Mouse (Mus musculus): Measurements from ENCODE around the gene Rps6kb2. TPM values are rescaled to one million over a fixed set of nuclear protein-coding genes. Genes with fewer than 3 reads are reported as not detected.

Gene Rps6kb2
- polyA plus RNA-seq, 1 experiment from 2014 or later = 51.6 TPM

GRCm38 (mm10) chr19:4191528-4192250, 28.5 kb upstream of the Rps6kb2 start, which contains the start of gene Ppp1ca:
TSS of gene Ppp1ca (plus strand) at chr19:4192065.
- Histone ChIP-seq H3K27ac (ENCODE audit: low read length) (peak within 1 kb of the TSS; percentile 94), H3K9me3 (ENCODE audit: control insufficient read depth, low read length) (no peaks in the 10 kb centered on the region), H3K9ac (ENCODE audit: low read length) (peak within 1 kb of the TSS; percentile 99), H3K4me1 (replicated peaks; ENCODE audit: control insufficient read depth, insufficient read depth, low read length) (peaks cover 16% of the 10 kb centered on the region), H3K27me3 (ENCODE audit: control insufficient read depth, insufficient read depth, low read depth, low read length) (no peaks in the 10 kb centered on the region), H3K36me3 (ENCODE audit: control insufficient read depth, insufficient read depth, low read length) (peaks cover 27% of the 10 kb centered on the region), H3K4me3 (ENCODE audit: low read length) (peak within 1 kb of the TSS; percentile 88), H3K4me2 (ENCODE audit: low read depth, low read length) (peak within 1 kb of the TSS; percentile 73)
- WGBS = 4% methylated on average over 25 of the region's 47 CpGs
- ATAC-seq (ENCODE audit: low read depth) = peak; percentile 95

- Histone ChIP-seq H3K4me1 (replicated peaks; ENCODE audit: control insufficient read depth, insufficient read depth, low read length) (peaks cover 16% of the 10 kb centered on the region), H3K36me3 (ENCODE audit: control insufficient read depth, insufficient read depth, low read length) (peaks cover 21% of the 10 kb centered on the region), H3K4me2 (ENCODE audit: low read depth, low read length) (peak within 1 kb of the TSS; percentile 73), H3K9me3 (ENCODE audit: control insufficient read depth, low read length) (no peaks in the 10 kb centered on the region), H3K27ac (ENCODE audit: low read length) (peak within 1 kb of the TSS; percentile 94), H3K27me3 (ENCODE audit: control insufficient read depth, insufficient read depth, low read depth, low read length) (no peaks in the 10 kb centered on the region), H3K4me3 (ENCODE audit: low read length) (peak within 1 kb of the TSS; percentile 88), H3K9ac (ENCODE audit: low read length) (peak within 1 kb of the TSS; percentile 99)
- 47% methylated on average over 4 of the region's 4 CpGs for WGBS
- ATAC-seq (ENCODE audit: low read depth) = no peak
Measured at GRCm38 (mm10) chr19:4190831-4191334, 27.7 kb upstream of the Rps6kb2 start, which contains the start of gene Tbc1d10c. TSS of gene Tbc1d10c (minus strand) at chr19:4191284.

GRCm38 (mm10) chr19:4189051-4189620, 26.0 kb upstream of the Rps6kb2 start:
- Histone ChIP-seq H3K4me1 (replicated peaks; ENCODE audit: control insufficient read depth, insufficient read depth, low read length) (peaks cover 19% of the 10 kb centered on the region), H3K4me3 (ENCODE audit: low read length) (no peak overlapping the region), H3K27ac (ENCODE audit: low read length) (no peak overlapping the region), H3K36me3 (ENCODE audit: control insufficient read depth, insufficient read depth, low read length) (peaks cover 8% of the 10 kb centered on the region), H3K9ac (ENCODE audit: low read length) (no peak overlapping the region), H3K27me3 (ENCODE audit: control insufficient read depth, insufficient read depth, low read depth, low read length) (no peaks in the 10 kb centered on the region), H3K4me2 (ENCODE audit: low read depth, low read length) (no peak overlapping the region), H3K9me3 (ENCODE audit: control insufficient read depth, low read length) (no peaks in the 10 kb centered on the region)
- WGBS = 85% methylated on average over 12 of the region's 12 CpGs
- ATAC-seq (ENCODE audit: low read depth) = no peak

DNA sequence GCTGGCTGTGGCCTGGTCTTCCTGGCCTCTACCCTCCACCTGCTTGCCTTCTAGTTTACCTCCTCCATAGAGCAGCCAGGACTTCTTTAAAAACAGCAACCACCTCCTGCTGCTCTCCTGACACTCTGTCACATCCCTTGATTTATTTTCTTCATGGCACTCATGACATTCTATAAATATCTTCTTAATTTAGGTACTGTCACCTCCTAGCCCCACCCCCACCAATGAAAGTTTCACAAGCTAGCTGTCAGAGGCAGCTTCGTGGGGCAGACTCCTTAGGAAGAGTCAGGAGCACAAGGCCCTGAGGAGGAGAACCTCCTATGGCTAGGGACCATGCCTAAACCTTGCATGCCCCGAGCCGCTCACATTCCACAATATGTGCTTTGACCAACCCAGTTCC, 24.1 kb upstream of the Rps6kb2 start:
- Histone ChIP-seq H3K36me3 (ENCODE audit: control insufficient read depth, insufficient read depth, low read length) (no peaks in the 10 kb centered on the region), H3K4me1 (replicated peaks; ENCODE audit: control insufficient read depth, insufficient read depth, low read length) (peaks cover 8% of the 10 kb centered on the region), H3K27ac (ENCODE audit: low read length) (no peak overlapping the region), H3K4me2 (ENCODE audit: low read depth, low read length) (no peak overlapping the region), H3K9me3 (ENCODE audit: control insufficient read depth, low read length) (no peaks in the 10 kb centered on the region), H3K27me3 (ENCODE audit: control insufficient read depth, insufficient read depth, low read depth, low read length) (no peaks in the 10 kb centered on the region), H3K9ac (ENCODE audit: low read length) (no peak overlapping the region), H3K4me3 (ENCODE audit: low read length) (no peak overlapping the region)
- ATAC-seq (ENCODE audit: low read depth) = no peak
- 68% methylated on average over 3 of the region's 3 CpGs for WGBS

- Histone ChIP-seq H3K27me3 (ENCODE audit: control insufficient read depth, insufficient read depth, low read depth, low read length) (no peaks in the 10 kb centered on the region), H3K36me3 (ENCODE audit: control insufficient read depth, insufficient read depth, low read length) (no peaks in the 10 kb centered on the region), H3K27ac (ENCODE audit: low read length) (peak overlapping the region; percentile 64; the same call in 1 of the 2 replicates), H3K4me3 (ENCODE audit: low read length) (no peak overlapping the region), H3K9me3 (ENCODE audit: control insufficient read depth, low read length) (no peaks in the 10 kb centered on the region), H3K9ac (ENCODE audit: low read length) (peak overlapping the region; percentile 30; the same call in 1 of the 2 replicates), H3K4me1 (replicated peaks; ENCODE audit: control insufficient read depth, insufficient read depth, low read length) (peaks cover 7% of the 10 kb centered on the region), H3K4me2 (ENCODE audit: low read depth, low read length) (no peak overlapping the region)
- ATAC-seq (ENCODE audit: low read depth) = peak; percentile 31; the same call in 1 of the 2 replicates
- WGBS = 42% methylated on average over 15 of the region's 15 CpGs
Measured at GRCm38 (mm10) chr19:4184976-4185975, 22.1 kb upstream of the Rps6kb2 start.

DNA sequence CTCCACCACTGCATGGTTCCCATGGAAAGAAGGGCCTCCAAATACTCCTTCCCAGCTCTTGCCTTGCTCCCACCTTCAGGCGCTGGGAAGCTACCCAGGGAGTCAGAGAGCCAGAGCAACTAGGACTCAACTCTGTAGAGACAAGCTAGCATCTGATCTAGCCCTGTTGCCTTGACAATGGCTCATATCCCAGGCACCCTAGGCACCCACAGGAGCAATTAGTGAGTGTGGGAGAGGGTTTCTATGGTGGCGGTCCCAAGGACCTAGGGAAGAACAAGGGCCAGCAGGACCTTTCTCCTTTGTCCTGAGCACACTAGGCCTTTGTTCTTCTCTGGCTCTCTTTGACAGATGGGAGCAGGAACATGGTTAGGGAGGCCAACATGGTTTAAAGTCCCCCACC, 20.5 kb upstream of the Rps6kb2 start:
- Histone ChIP-seq H3K27me3 (ENCODE audit: control insufficient read depth, insufficient read depth, low read depth, low read length) (no peaks in the 10 kb centered on the region), H3K9me3 (ENCODE audit: control insufficient read depth, low read length) (no peaks in the 10 kb centered on the region), H3K36me3 (ENCODE audit: control insufficient read depth, insufficient read depth, low read length) (no peaks in the 10 kb centered on the region), H3K27ac (ENCODE audit: low read length) (0 out of 2 replicates have a peak overlapping the region, but pooled peaks have one; percentile 16), H3K4me1 (replicated peaks; ENCODE audit: control insufficient read depth, insufficient read depth, low read length) (peaks cover 7% of the 10 kb centered on the region), H3K9ac (ENCODE audit: low read length) (no peak overlapping the region), H3K4me3 (ENCODE audit: low read length) (no peak overlapping the region), H3K4me2 (ENCODE audit: low read depth, low read length) (no peak overlapping the region)
- ATAC-seq (ENCODE audit: low read depth) = no peak
- WGBS = 80% methylated on average over 2 of the region's 2 CpGs

- H3K27me3 ChIP-seq (ENCODE audit: control insufficient read depth, insufficient read depth, low read depth, low read length) = no peaks in the 10 kb centered on the region
- H3K4me3 ChIP-seq (ENCODE audit: low read length) = no peak overlapping the region
- no peak overlapping the region for H3K9ac ChIP-seq (ENCODE audit: low read length)
- no peak overlapping the region for H3K27ac ChIP-seq (ENCODE audit: low read length)
- no peaks in the 10 kb centered on the region for H3K9me3 ChIP-seq (ENCODE audit: control insufficient read depth, low read length)
- no peaks in the 10 kb centered on the region for H3K36me3 ChIP-seq (ENCODE audit: control insufficient read depth, insufficient read depth, low read length)
- WGBS = 38% methylated on average over 3 of the region's 3 CpGs
- ATAC-seq (ENCODE audit: low read depth) = peak; percentile 58; the same call in 1 of the 2 replicates
- no peak overlapping the region for H3K4me2 ChIP-seq (ENCODE audit: low read depth, low read length)
- H3K4me1 ChIP-seq (replicated peaks; ENCODE audit: control insufficient read depth, insufficient read depth, low read length) = peaks cover 7% of the 10 kb centered on the region
Measured at GRCm38 (mm10) chr19:4181892-4182291, 18.7 kb upstream of the Rps6kb2 start.

DNA sequence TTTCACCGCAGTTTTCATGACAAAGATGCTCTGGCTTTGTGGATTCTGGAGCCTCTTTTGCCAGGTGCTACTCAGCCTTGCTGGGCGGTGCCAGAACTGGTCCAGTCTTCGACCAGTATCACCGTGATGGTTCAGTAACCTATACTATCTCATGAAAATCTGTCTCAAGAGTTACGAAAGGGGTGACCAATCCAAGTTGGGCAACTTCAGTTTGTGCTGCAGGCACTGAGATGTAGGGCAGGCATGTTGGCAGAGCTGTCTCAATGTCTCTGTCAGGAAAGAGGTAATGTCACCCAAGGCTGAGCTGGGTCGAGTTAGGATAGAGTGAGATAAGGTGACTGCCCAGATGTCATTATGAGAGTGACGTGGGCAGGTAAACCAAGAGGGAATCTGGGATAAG, 17.3 kb upstream of the Rps6kb2 start:
- no peaks in the 10 kb centered on the region for H3K9me3 ChIP-seq (ENCODE audit: control insufficient read depth, low read length)
- H3K27ac ChIP-seq (ENCODE audit: low read length) = no peak overlapping the region
- ATAC-seq (ENCODE audit: low read depth) = no peak
- H3K27me3 ChIP-seq (ENCODE audit: control insufficient read depth, insufficient read depth, low read depth, low read length) = no peaks in the 10 kb centered on the region
- H3K4me2 ChIP-seq (ENCODE audit: low read depth, low read length) = no peak overlapping the region
- H3K4me3 ChIP-seq (ENCODE audit: low read length) = no peak overlapping the region
- no peaks in the 10 kb centered on the region for H3K36me3 ChIP-seq (ENCODE audit: control insufficient read depth, insufficient read depth, low read length)
- peaks cover 4% of the 10 kb centered on the region for H3K4me1 ChIP-seq (replicated peaks; ENCODE audit: control insufficient read depth, insufficient read depth, low read length)
- 80% methylated on average over 7 of the region's 7 CpGs for WGBS
- H3K9ac ChIP-seq (ENCODE audit: low read length) = no peak overlapping the region

Data from lung, embryonic 16.5 days (tissue).